Mouse (Mus musculus): ENCODE measurements around the gene Olfr99. TPM values are rescaled to one million over a fixed set of nuclear protein-coding genes. Genes with fewer than 3 reads are reported as not detected.

Gene Olfr99
- total RNA-seq (2023) = not detected

GRCm38 (mm10) chr17:37283360-37283759 lies at the start of gene Olfr99:
Gene Olfr99 (minus strand): TSS chr17:37283460.

GRCm38 (mm10) chr17:37316954-37317353 lies 33.7 kb upstream of the Olfr99 start, which contains the start of gene Olfr102:
Gene Olfr102 (minus strand): TSS chr17:37317054.

GRCm38 (mm10) chr17:37304213-37304612 lies 21.0 kb upstream of the Olfr99 start, which contains the start of gene Olfr101:
Gene Olfr101 (minus strand): TSS chr17:37304313.

GRCm38 (mm10) chr17:37270058-37270701 lies 13.1 kb downstream of the Olfr99 start, which contains the start of gene H2-M3:
Gene H2-M3 (plus strand): TSS chr17:37270220.

GRCm38 (mm10) chr17:37263626-37264025 lies 19.6 kb downstream of the Olfr99 start, which contains the start of gene Olfr98:
Gene Olfr98 (minus strand): TSS chr17:37263749.

GRCm38 (mm10) chr17:37237230-37237629 lies 46.0 kb downstream of the Olfr99 start, which contains the start of gene Olfr97:
Gene Olfr97 (minus strand): TSS chr17:37237330.

Other genes with a start within 250 kb of the Olfr99 start
- 100 to 1,000 TPM; 119 to 127 TPM for gene Gabbr1, start 237.5 kb downstream of the Olfr99 start, total RNA-seq (2023)
- gene Olfr90, start 195.0 kb downstream of the Olfr99 start, total RNA-seq (2023) = not detected
- not detected for gene Olfr91, start 185.2 kb downstream of the Olfr99 start, total RNA-seq (2023)
- not detected for gene Olfr92, start 163.4 kb downstream of the Olfr99 start, total RNA-seq (2023)
- gene Olfr93, start 122.0 kb downstream of the Olfr99 start, total RNA-seq (2023) = not detected
- gene Ubd, start 89.6 kb downstream of the Olfr99 start, total RNA-seq (2023) = not detected
- not detected for gene Olfr94, start 82.5 kb downstream of the Olfr99 start, total RNA-seq (2023)
- not detected for gene Olfr95, start 70.3 kb downstream of the Olfr99 start, total RNA-seq (2023)
- not detected for gene Olfr96, start 63.3 kb downstream of the Olfr99 start, total RNA-seq (2023)
- gene Olfr97, start 46.1 kb downstream of the Olfr99 start, total RNA-seq (2023) = not detected
- gene Olfr98, start 19.7 kb downstream of the Olfr99 start, total RNA-seq (2023) = not detected
- gene H2-M3, start 13.2 kb downstream of the Olfr99 start, total RNA-seq (2023) = 1 to 10 TPM; 5.8 to 6.0 TPM
- not detected for gene Olfr101, start 20.9 kb upstream of the Olfr99 start, total RNA-seq (2023)
- gene Olfr102, start 33.6 kb upstream of the Olfr99 start, total RNA-seq (2023) = not detected
- gene Olfr103, start 56.2 kb upstream of the Olfr99 start, total RNA-seq (2023) = not detected
- gene Olfr104-ps, start 76.1 kb upstream of the Olfr99 start, total RNA-seq (2023) = not detected
- gene Olfr105-ps, start 95.6 kb upstream of the Olfr99 start, total RNA-seq (2023) = not detected
- not detected for gene Olfr106-ps, start 106.9 kb upstream of the Olfr99 start, total RNA-seq (2023)
- not detected for gene Olfr107, start 115.8 kb upstream of the Olfr99 start, total RNA-seq (2023)
- not detected for gene Olfr108, start 162.0 kb upstream of the Olfr99 start, total RNA-seq (2023)
- not detected for gene Olfr109, start 175.5 kb upstream of the Olfr99 start, total RNA-seq (2023)
- not detected for gene H2-M2, start 200.1 kb upstream of the Olfr99 start, total RNA-seq (2023)
- gene Olfr110, start 209.0 kb upstream of the Olfr99 start, total RNA-seq (2023) = not detected
- not detected for gene Olfr111, start 224.6 kb upstream of the Olfr99 start, total RNA-seq (2023)

Measured in neutrophil, adult 59 days (primary cell).